Mouse (Mus musculus) myocyte (in vitro differentiated cells): Measurements from ENCODE around the gene Gm20388.

Experiments used
- CEBPB ChIP-seq: IDR thresholded peaks from 2 replicates; pipeline ENCODE4 v1.6.1; 2011; ENCODE audit warnings: mild to moderate bottlenecking, moderate library complexity; ENCODE audit not compliant: poor library complexity, insufficient read depth, severe bottlenecking
- MAX ChIP-seq: IDR thresholded peaks from one replicate; pipeline ENCODE4 v1.6.1; 2011; ENCODE audit warnings: low read depth, mild to moderate bottlenecking, control low read depth
- MYOG ChIP-seq, 3 experiments: IDR thresholded peaks; one replicate each; pipeline ENCODE4 v1.6.1; 2011; ENCODE audit warnings: control low read depth in 2 of 3, low read depth in 2 of 3, mild to moderate bottlenecking in 2 of 3; ENCODE audit not compliant: insufficient read length in 2 of 3, control insufficient read depth in 1 of 3, insufficient read depth in 1 of 3
- POLR2A ChIP-seq: IDR thresholded peaks from one replicate; pipeline ENCODE4 v1.6.1; 2011; ENCODE audit warnings: low read depth, mild to moderate bottlenecking, control low read depth, moderate library complexity; ENCODE audit not compliant: insufficient read length
- POLR2AphosphoS2 ChIP-seq: IDR thresholded peaks from one replicate; pipeline ENCODE4 v1.6.1; 2011; ENCODE audit warnings: low read depth, control low read depth; ENCODE audit not compliant: insufficient read length
- REST ChIP-seq: IDR thresholded peaks from one replicate; pipeline ENCODE4 v1.6.1; 2011; ENCODE audit warnings: mild to moderate bottlenecking, control low read depth, moderate library complexity; ENCODE audit not compliant: insufficient read depth, insufficient read length
- SRF ChIP-seq: IDR thresholded peaks from one replicate; pipeline ENCODE4 v1.6.1; 2011; ENCODE audit warnings: low read depth; ENCODE audit not compliant: control insufficient read depth, insufficient read length
- TCF12 ChIP-seq: IDR thresholded peaks from one replicate; pipeline ENCODE4 v1.6.1; 2011; ENCODE audit warnings: mild to moderate bottlenecking, control low read depth; ENCODE audit not compliant: poor library complexity, insufficient read depth, severe bottlenecking
- USF1 ChIP-seq: IDR thresholded peaks from one replicate; pipeline ENCODE4 v1.6.1; 2011; ENCODE audit warnings: low read depth, mild to moderate bottlenecking, control low read depth, moderate library complexity

- no peak for TF ChIP-seq MYOG (IDR thresholded peaks at IDR 0.05; ENCODE audit: control insufficient read depth in 1 of 3, insufficient read depth in 1 of 3, insufficient read length in 2 of 3, low read depth in 2 of 3)
- no peak for TF ChIP-seq POLR2A
- no peak for TF ChIP-seq POLR2AphosphoS2
- TF ChIP-seq MAX, result no peak
- no peak for TF ChIP-seq SRF
- TF ChIP-seq USF1, result no peak
- TF ChIP-seq TCF12, result no peak
- TF ChIP-seq CEBPB, result no peak
- TF ChIP-seq REST, result no peak
Measured at GRCm38 (mm10) chr8:123813892-123814266, 3903.2 kb downstream of the Gm20388 start.
